Mouse (Mus musculus): ENCODE data around the gene Nrxn1. TPM values are rescaled to one million over a fixed set of nuclear protein-coding genes. Genes with fewer than 3 reads are reported as not detected.

Nrxn1 gene
- polyA plus RNA-seq, 1 experiment from 2014 or later: 285 TPM

GRCm38 (mm10) chr17:90695086-90695584 is 397.7 kb downstream of the Nrxn1 start:
- Histone ChIP-seq H3K4me2 (ENCODE audit: low read depth, low read length) (no peak overlapping the region), H3K9ac (replicated peaks; ENCODE audit: low read depth, low read length) (no peak overlapping the region), H3K4me1 (ENCODE audit: control insufficient read depth, insufficient read depth, low read length) (peaks cover 5% of the 10 kb centered on the region; the same call in 1 of the 2 replicates), H3K27me3 (ENCODE audit: control insufficient read depth, insufficient read depth, low read length) (no peaks in the 10 kb centered on the region), H3K36me3 (ENCODE audit: control insufficient read depth, insufficient read depth, low read length) (no peaks in the 10 kb centered on the region), H3K9me3 (ENCODE audit: control insufficient read depth, low read length) (no peaks in the 10 kb centered on the region), H3K27ac (ENCODE audit: low read depth, low read length) (no peak overlapping the region), H3K4me3 (ENCODE audit: low read depth, low read length) (no peak overlapping the region)
- WGBS: 74% methylated on average over 5 of the region's 5 CpGs
- no peak for ATAC-seq (ENCODE audit: low read depth)

DNA sequence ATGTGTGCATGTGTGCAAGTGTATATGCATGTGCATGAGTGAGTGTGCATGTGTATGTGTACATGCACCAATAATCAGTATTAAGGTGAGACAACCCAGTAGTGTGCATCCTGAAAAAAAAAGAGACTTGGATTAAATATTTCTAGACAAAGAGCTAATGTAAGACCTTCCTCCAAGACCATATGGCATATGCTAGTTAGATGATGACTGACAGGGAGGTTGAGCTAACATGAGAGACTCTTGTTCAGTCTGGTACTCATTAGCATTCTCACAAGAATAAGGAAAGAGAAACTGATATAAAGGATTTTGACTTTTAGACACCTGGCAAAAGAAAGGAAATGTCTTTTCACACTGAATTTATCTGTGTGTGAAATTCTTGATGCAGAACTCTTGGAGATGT is 408.7 kb downstream of the Nrxn1 start:
- Histone ChIP-seq H3K4me2 (ENCODE audit: low read depth, low read length) (no peak overlapping the region), H3K27me3 (ENCODE audit: control insufficient read depth, insufficient read depth, low read length) (no peaks in the 10 kb centered on the region), H3K4me1 (ENCODE audit: control insufficient read depth, insufficient read depth, low read length) (no peaks in the 10 kb centered on the region), H3K27ac (ENCODE audit: low read depth, low read length) (no peak overlapping the region), H3K9me3 (ENCODE audit: control insufficient read depth, low read length) (no peaks in the 10 kb centered on the region), H3K36me3 (ENCODE audit: control insufficient read depth, insufficient read depth, low read length) (no peaks in the 10 kb centered on the region), H3K4me3 (ENCODE audit: low read depth, low read length) (no peak overlapping the region), H3K9ac (replicated peaks; ENCODE audit: low read depth, low read length) (no peak overlapping the region)
- no peak for ATAC-seq (ENCODE audit: low read depth)

DNA sequence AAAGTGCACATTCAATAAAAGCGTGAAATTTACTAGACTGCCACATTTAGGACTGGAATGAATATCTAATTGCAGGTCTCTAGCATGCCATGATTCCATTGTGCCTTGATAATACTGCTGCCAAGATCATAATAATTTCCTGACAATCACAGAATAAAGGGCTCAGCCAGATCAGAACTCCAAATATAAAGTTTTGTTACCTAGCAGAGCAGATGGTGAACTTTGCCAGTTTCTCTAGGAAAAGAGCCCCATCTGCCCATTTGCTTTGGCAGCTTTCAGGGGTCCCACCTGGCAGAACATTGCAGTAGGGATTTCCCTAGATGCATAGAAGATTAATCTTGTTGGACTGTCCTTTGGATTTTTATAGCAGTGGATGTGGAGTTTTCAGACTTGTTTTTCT is 411.9 kb downstream of the Nrxn1 start:
- Histone ChIP-seq H3K27ac (ENCODE audit: low read depth, low read length) (no peak overlapping the region), H3K9me3 (ENCODE audit: control insufficient read depth, low read length) (no peaks in the 10 kb centered on the region), H3K36me3 (ENCODE audit: control insufficient read depth, insufficient read depth, low read length) (no peaks in the 10 kb centered on the region), H3K4me1 (ENCODE audit: control insufficient read depth, insufficient read depth, low read length) (no peaks in the 10 kb centered on the region), H3K4me2 (ENCODE audit: low read depth, low read length) (no peak overlapping the region), H3K9ac (replicated peaks; ENCODE audit: low read depth, low read length) (no peak overlapping the region), H3K4me3 (ENCODE audit: low read depth, low read length) (no peak overlapping the region), H3K27me3 (ENCODE audit: control insufficient read depth, insufficient read depth, low read length) (no peaks in the 10 kb centered on the region)
- no peak for ATAC-seq (ENCODE audit: low read depth)
- WGBS: 89% methylated on average over 1 of the region's 1 CpGs

- Histone ChIP-seq H3K4me2 (ENCODE audit: low read depth, low read length) (no peak overlapping the region), H3K36me3 (ENCODE audit: control insufficient read depth, insufficient read depth, low read length) (no peaks in the 10 kb centered on the region), H3K9me3 (ENCODE audit: control insufficient read depth, low read length) (no peaks in the 10 kb centered on the region), H3K4me1 (ENCODE audit: control insufficient read depth, insufficient read depth, low read length) (no peaks in the 10 kb centered on the region), H3K27ac (ENCODE audit: low read depth, low read length) (no peak overlapping the region), H3K27me3 (ENCODE audit: control insufficient read depth, insufficient read depth, low read length) (no peaks in the 10 kb centered on the region), H3K9ac (replicated peaks; ENCODE audit: low read depth, low read length) (no peak overlapping the region), H3K4me3 (ENCODE audit: low read depth, low read length) (no peak overlapping the region)
- 74% methylated on average over 2 of the region's 2 CpGs for whole genome bisulfite sequencing
- no peak for ATAC-seq (ENCODE audit: low read depth)
These were observed 416.2 kb downstream of the Nrxn1 start for GRCm38 (mm10) chr17:90676676-90677075.

DNA sequence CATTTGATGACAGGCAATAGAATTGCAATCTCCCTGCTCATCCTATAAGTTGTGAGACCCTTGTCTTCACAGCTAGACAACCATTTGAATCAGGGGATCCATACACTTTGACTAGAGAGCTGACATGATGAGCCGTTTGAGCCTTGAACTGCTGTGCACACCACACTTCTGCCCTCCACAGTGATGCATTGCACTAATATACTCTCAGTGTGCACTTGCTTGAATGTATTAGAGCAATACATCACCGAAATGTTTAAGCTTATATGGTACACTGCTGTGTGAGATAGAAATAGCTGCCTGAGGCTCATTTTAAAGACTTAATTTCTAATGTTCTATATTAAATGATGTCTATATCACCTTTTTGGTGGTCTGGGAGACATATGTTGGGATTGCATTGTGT is 430.6 kb downstream of the Nrxn1 start:
- Histone ChIP-seq H3K4me1 (ENCODE audit: control insufficient read depth, insufficient read depth, low read length) (no peaks in the 10 kb centered on the region), H3K9me3 (ENCODE audit: control insufficient read depth, low read length) (no peaks in the 10 kb centered on the region), H3K27me3 (ENCODE audit: control insufficient read depth, insufficient read depth, low read length) (no peaks in the 10 kb centered on the region), H3K4me3 (ENCODE audit: low read depth, low read length) (no peak overlapping the region), H3K27ac (ENCODE audit: low read depth, low read length) (no peak overlapping the region), H3K9ac (replicated peaks; ENCODE audit: low read depth, low read length) (no peak overlapping the region), H3K4me2 (ENCODE audit: low read depth, low read length) (no peak overlapping the region), H3K36me3 (ENCODE audit: control insufficient read depth, insufficient read depth, low read length) (no peaks in the 10 kb centered on the region)
- 84% methylated on average over 2 of the region's 2 CpGs for WGBS
- peak; percentile 70; the same call in 1 of the 2 replicates for ATAC-seq (ENCODE audit: low read depth)

GRCm38 (mm10) chr17:90654506-90654905 is 438.4 kb downstream of the Nrxn1 start:
- H3K36me3 ChIP-seq (ENCODE audit: control insufficient read depth, insufficient read depth, low read length): no peaks in the 10 kb centered on the region
- H3K27me3 ChIP-seq (ENCODE audit: control insufficient read depth, insufficient read depth, low read length): no peaks in the 10 kb centered on the region
- no peak overlapping the region for H3K9ac ChIP-seq (replicated peaks; ENCODE audit: low read depth, low read length)
- 77% methylated on average over 1 of the region's 1 CpGs for WGBS
- no peaks in the 10 kb centered on the region for H3K4me1 ChIP-seq (ENCODE audit: control insufficient read depth, insufficient read depth, low read length)
- ATAC-seq (ENCODE audit: low read depth): no peak
- H3K27ac ChIP-seq (ENCODE audit: low read depth, low read length): no peak overlapping the region
- H3K4me3 ChIP-seq (ENCODE audit: low read depth, low read length): no peak overlapping the region
- H3K4me2 ChIP-seq (ENCODE audit: low read depth, low read length): no peak overlapping the region
- H3K9me3 ChIP-seq (ENCODE audit: control insufficient read depth, low read length): no peaks in the 10 kb centered on the region

- Histone ChIP-seq H3K4me1 (ENCODE audit: control insufficient read depth, insufficient read depth, low read length) (no peaks in the 10 kb centered on the region), H3K9ac (replicated peaks; ENCODE audit: low read depth, low read length) (no peak overlapping the region), H3K36me3 (ENCODE audit: control insufficient read depth, insufficient read depth, low read length) (no peaks in the 10 kb centered on the region), H3K27ac (ENCODE audit: low read depth, low read length) (no peak overlapping the region), H3K27me3 (ENCODE audit: control insufficient read depth, insufficient read depth, low read length) (no peaks in the 10 kb centered on the region), H3K4me2 (ENCODE audit: low read depth, low read length) (no peak overlapping the region), H3K9me3 (ENCODE audit: control insufficient read depth, low read length) (no peaks in the 10 kb centered on the region), H3K4me3 (ENCODE audit: low read depth, low read length) (no peak overlapping the region)
- ATAC-seq (ENCODE audit: low read depth): no peak
- WGBS: 70% methylated on average over 2 of the region's 2 CpGs
These were observed 439.5 kb downstream of the Nrxn1 start for GRCm38 (mm10) chr17:90653347-90653746.

DNA sequence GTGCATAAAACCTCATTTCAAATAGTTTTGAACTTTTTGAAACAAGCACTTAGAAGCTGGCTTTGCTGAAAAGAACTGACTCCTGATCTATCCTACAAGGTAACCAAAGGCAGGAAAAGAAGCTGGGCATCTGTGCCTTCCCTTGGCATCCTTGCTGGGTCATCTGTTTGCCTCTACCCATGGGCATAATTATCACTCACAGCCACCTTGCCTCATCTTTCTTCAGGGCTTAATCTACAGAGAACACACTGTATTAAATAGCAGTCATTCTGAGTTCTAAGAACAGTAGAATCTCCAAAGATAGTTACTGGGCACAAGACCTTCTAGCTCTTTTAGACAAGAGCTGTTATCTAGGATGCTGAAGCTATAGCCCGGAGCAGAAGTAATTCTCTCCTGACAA is 442.6 kb downstream of the Nrxn1 start:
- H3K4me2 ChIP-seq (ENCODE audit: low read depth, low read length): no peak overlapping the region
- no peaks in the 10 kb centered on the region for H3K4me1 ChIP-seq (ENCODE audit: control insufficient read depth, insufficient read depth, low read length)
- H3K4me3 ChIP-seq (ENCODE audit: low read depth, low read length): no peak overlapping the region
- no peaks in the 10 kb centered on the region for H3K36me3 ChIP-seq (ENCODE audit: control insufficient read depth, insufficient read depth, low read length)
- H3K9me3 ChIP-seq (ENCODE audit: control insufficient read depth, low read length): no peaks in the 10 kb centered on the region
- WGBS: 90% methylated on average over 1 of the region's 1 CpGs
- no peaks in the 10 kb centered on the region for H3K27me3 ChIP-seq (ENCODE audit: control insufficient read depth, insufficient read depth, low read length)
- H3K27ac ChIP-seq (ENCODE audit: low read depth, low read length): no peak overlapping the region
- no peak overlapping the region for H3K9ac ChIP-seq (replicated peaks; ENCODE audit: low read depth, low read length)
- no peak for ATAC-seq (ENCODE audit: low read depth)

DNA sequence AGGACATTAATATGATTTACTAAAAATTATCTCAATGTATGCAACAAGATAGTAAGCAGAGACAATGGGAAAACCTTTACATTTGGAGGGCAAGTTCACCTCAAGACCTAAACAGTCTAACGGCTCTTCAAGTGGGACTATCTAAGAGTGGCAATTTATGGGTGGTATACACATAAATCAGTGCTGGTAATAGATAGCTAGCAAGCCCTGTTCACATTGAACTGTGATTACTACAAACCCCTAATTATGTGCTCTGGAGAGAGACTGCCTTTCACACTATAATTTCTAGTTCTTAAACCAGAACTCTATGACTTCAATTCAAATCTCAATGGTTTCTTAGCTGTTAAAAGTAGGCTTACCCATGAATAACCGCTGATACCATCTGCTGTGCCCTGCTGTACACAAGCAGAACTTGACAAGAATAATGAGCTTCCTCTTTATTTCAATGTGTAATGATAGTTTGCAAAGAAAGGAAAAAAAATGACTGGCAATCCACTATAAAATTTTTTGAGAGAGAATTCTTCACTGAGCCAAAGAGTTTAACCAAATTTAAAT is 453.8 kb downstream of the Nrxn1 start:
- no peak for ATAC-seq (ENCODE audit: low read depth)
- no peaks in the 10 kb centered on the region for H3K9me3 ChIP-seq (ENCODE audit: control insufficient read depth, low read length)
- H3K27ac ChIP-seq (ENCODE audit: low read depth, low read length): no peak overlapping the region
- no peak overlapping the region for H3K4me3 ChIP-seq (ENCODE audit: low read depth, low read length)
- H3K36me3 ChIP-seq (ENCODE audit: control insufficient read depth, insufficient read depth, low read length): no peaks in the 10 kb centered on the region
- H3K4me1 ChIP-seq (ENCODE audit: control insufficient read depth, insufficient read depth, low read length): no peaks in the 10 kb centered on the region
- H3K9ac ChIP-seq (replicated peaks; ENCODE audit: low read depth, low read length): no peak overlapping the region
- no peak overlapping the region for H3K4me2 ChIP-seq (ENCODE audit: low read depth, low read length)
- WGBS: 40% methylated on average over 2 of the region's 2 CpGs
- H3K27me3 ChIP-seq (ENCODE audit: control insufficient read depth, insufficient read depth, low read length): no peaks in the 10 kb centered on the region
